Mouse (Mus musculus) erythroblast, embryonic 14.5 days (primary cell): ENCODE results near the gene Wdr17.

Experiments used
- GATA1 ChIP-seq: IDR thresholded peaks from 2 replicates; pipeline ENCODE4 v1.6.1; 2012; ENCODE audit warnings: low read length, inconsistent platforms, mixed read lengths
- TAL1 ChIP-seq: IDR thresholded peaks from 3 replicates; pipeline ENCODE4 v1.6.1; 2012; ENCODE audit warnings: low read length, inconsistent platforms, mixed read lengths

DNA sequence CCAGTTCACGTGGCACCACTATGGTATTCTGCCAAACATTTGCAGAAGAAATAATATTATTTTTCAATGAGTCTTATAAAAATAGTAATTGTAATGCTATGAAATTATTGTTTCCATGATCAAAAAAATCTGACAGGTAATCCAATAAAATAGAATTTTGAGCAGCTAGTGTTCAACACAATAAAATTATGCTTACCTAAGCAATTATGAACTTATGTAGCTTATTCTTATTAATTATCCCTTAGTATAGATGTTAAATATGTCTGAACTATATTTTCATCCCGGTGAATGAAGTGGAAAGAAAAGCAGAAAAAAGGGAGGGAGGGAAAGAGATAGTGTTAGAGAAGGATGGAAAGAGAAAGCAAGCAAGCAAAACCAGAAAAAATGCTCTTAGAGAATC is 12.5 kb upstream of the Wdr17 start:
- TF ChIP-seq GATA1 (no peak), TAL1 (no peak)
